Mouse (Mus musculus): ENCODE measurements around the gene E2f1. TPM values are rescaled to one million over a fixed set of nuclear protein-coding genes. Genes with fewer than 3 reads are reported as not detected.

Gene E2f1
- polyA plus RNA-seq, 1 experiment from 2014 or later, result 7.2 TPM

- no peak for DNase-seq (ENCODE audit: low spot score)
- no peaks in the 10 kb centered on the region for H3K9me3 ChIP-seq (replicated peaks; ENCODE audit: control insufficient read depth, low read length)
- H3K27me3 ChIP-seq (ENCODE audit: control insufficient read depth, insufficient read depth, low read length), result no peaks in the 10 kb centered on the region
- WGBS, result 37% methylated on average over 7 of the region's 7 CpGs
- no peak overlapping the region for H3K27ac ChIP-seq (replicated peaks; ENCODE audit: low read depth, low read length)
- H3K4me1 ChIP-seq (ENCODE audit: control insufficient read depth, insufficient read depth, low read length), result no peaks in the 10 kb centered on the region
- H3K4me3 ChIP-seq (ENCODE audit: low read depth, low read length), result peak overlapping the region; percentile 18
- peak overlapping the region; percentile 39 for H3K4me2 ChIP-seq (ENCODE audit: low read depth, low read length)
- H3K36me3 ChIP-seq (replicated peaks; ENCODE audit: control insufficient read depth, insufficient read depth, low read depth, low read length), result no peaks in the 10 kb centered on the region
- ATAC-seq (replicated peaks; ENCODE audit: insufficient number of reproducible peaks, low FRiP score, low TSS enrichment, low read depth), result no peak
- no peak overlapping the region for H3K9ac ChIP-seq (replicated peaks; ENCODE audit: low read length)
Measured at GRCm38 (mm10) chr2:154604156-154604555, 34.5 kb upstream of the E2f1 start.

- DNase-seq (ENCODE audit: low spot score) (peak; percentile 97), ATAC-seq (replicated peaks; ENCODE audit: insufficient number of reproducible peaks, low FRiP score, low TSS enrichment, low read depth) (peak; percentile 100)
- Histone ChIP-seq H3K4me3 (ENCODE audit: low read depth, low read length) (peak within 1 kb of the TSS; percentile 70), H3K9ac (replicated peaks; ENCODE audit: low read length) (peak within 1 kb of the TSS; percentile 75), H3K4me2 (ENCODE audit: low read depth, low read length) (peak within 1 kb of the TSS; percentile 68), H3K9me3 (replicated peaks; ENCODE audit: control insufficient read depth, low read length) (no peaks in the 10 kb centered on the region), H3K36me3 (replicated peaks; ENCODE audit: control insufficient read depth, insufficient read depth, low read depth, low read length) (no peaks in the 10 kb centered on the region), H3K27me3 (ENCODE audit: control insufficient read depth, insufficient read depth, low read length) (no peaks in the 10 kb centered on the region), H3K4me1 (ENCODE audit: control insufficient read depth, insufficient read depth, low read length) (no peaks in the 10 kb centered on the region), H3K27ac (replicated peaks; ENCODE audit: low read depth, low read length) (no peak within 1 kb of the TSS)
- WGBS, result under 1% methylated on average over 13 of the region's 13 CpGs
Measured at GRCm38 (mm10) chr2:154603638-154604153, 34.0 kb upstream of the E2f1 start, which contains the start of gene Pxmp4. Gene Pxmp4 (minus strand): TSS chr2:154603708.

- Histone ChIP-seq H3K4me2 (ENCODE audit: low read depth, low read length) (peak overlapping the region; percentile 68), H3K4me3 (ENCODE audit: low read depth, low read length) (peak overlapping the region; percentile 70), H3K36me3 (replicated peaks; ENCODE audit: control insufficient read depth, insufficient read depth, low read depth, low read length) (no peaks in the 10 kb centered on the region), H3K4me1 (ENCODE audit: control insufficient read depth, insufficient read depth, low read length) (no peaks in the 10 kb centered on the region), H3K27ac (replicated peaks; ENCODE audit: low read depth, low read length) (no peak overlapping the region), H3K27me3 (ENCODE audit: control insufficient read depth, insufficient read depth, low read length) (no peaks in the 10 kb centered on the region), H3K9me3 (replicated peaks; ENCODE audit: control insufficient read depth, low read length) (no peaks in the 10 kb centered on the region), H3K9ac (replicated peaks; ENCODE audit: low read length) (peak overlapping the region; percentile 75)
- 23% methylated on average over 22 of the region's 22 CpGs for WGBS
- DNase-seq (ENCODE audit: low spot score) (no peak), ATAC-seq (replicated peaks; ENCODE audit: insufficient number of reproducible peaks, low FRiP score, low TSS enrichment, low read depth) (no peak)
Measured at GRCm38 (mm10) chr2:154603007-154603637, 33.4 kb upstream of the E2f1 start.

- ATAC-seq (replicated peaks; ENCODE audit: insufficient number of reproducible peaks, low FRiP score, low TSS enrichment, low read depth) (no peak), DNase-seq (ENCODE audit: low spot score) (no peak)
- no peaks in the 10 kb centered on the region for H3K27me3 ChIP-seq (ENCODE audit: control insufficient read depth, insufficient read depth, low read length)
- no peak overlapping the region for H3K4me2 ChIP-seq (ENCODE audit: low read depth, low read length)
- no peak overlapping the region for H3K27ac ChIP-seq (replicated peaks; ENCODE audit: low read depth, low read length)
- H3K9ac ChIP-seq (replicated peaks; ENCODE audit: low read length), result no peak overlapping the region
- H3K4me3 ChIP-seq (ENCODE audit: low read depth, low read length), result no peak overlapping the region
- no peaks in the 10 kb centered on the region for H3K9me3 ChIP-seq (replicated peaks; ENCODE audit: control insufficient read depth, low read length)
- no peaks in the 10 kb centered on the region for H3K36me3 ChIP-seq (replicated peaks; ENCODE audit: control insufficient read depth, insufficient read depth, low read depth, low read length)
- 81% methylated on average over 3 of the region's 3 CpGs for WGBS
- H3K4me1 ChIP-seq (ENCODE audit: control insufficient read depth, insufficient read depth, low read length), result no peaks in the 10 kb centered on the region
Measured at GRCm38 (mm10) chr2:154601324-154601723, 31.6 kb upstream of the E2f1 start.

- WGBS, result 72% methylated on average over 6 of the region's 6 CpGs
- Histone ChIP-seq H3K27ac (replicated peaks; ENCODE audit: low read depth, low read length) (no peak overlapping the region), H3K36me3 (replicated peaks; ENCODE audit: control insufficient read depth, insufficient read depth, low read depth, low read length) (no peaks in the 10 kb centered on the region), H3K9ac (replicated peaks; ENCODE audit: low read length) (no peak overlapping the region), H3K4me1 (ENCODE audit: control insufficient read depth, insufficient read depth, low read length) (no peaks in the 10 kb centered on the region), H3K4me2 (ENCODE audit: low read depth, low read length) (no peak overlapping the region), H3K9me3 (replicated peaks; ENCODE audit: control insufficient read depth, low read length) (no peaks in the 10 kb centered on the region), H3K4me3 (ENCODE audit: low read depth, low read length) (no peak overlapping the region), H3K27me3 (ENCODE audit: control insufficient read depth, insufficient read depth, low read length) (no peaks in the 10 kb centered on the region)
- ATAC-seq (replicated peaks; ENCODE audit: insufficient number of reproducible peaks, low FRiP score, low TSS enrichment, low read depth) (no peak), DNase-seq (ENCODE audit: low spot score) (no peak)
Measured at GRCm38 (mm10) chr2:154600586-154600985, 30.9 kb upstream of the E2f1 start.

GRCm38 (mm10) chr2:154597399-154597798, 27.7 kb upstream of the E2f1 start:
- Histone ChIP-seq H3K27ac (replicated peaks; ENCODE audit: low read depth, low read length) (no peak overlapping the region), H3K4me3 (ENCODE audit: low read depth, low read length) (no peak overlapping the region), H3K9me3 (replicated peaks; ENCODE audit: control insufficient read depth, low read length) (no peaks in the 10 kb centered on the region), H3K9ac (replicated peaks; ENCODE audit: low read length) (no peak overlapping the region), H3K27me3 (ENCODE audit: control insufficient read depth, insufficient read depth, low read length) (no peaks in the 10 kb centered on the region), H3K4me2 (ENCODE audit: low read depth, low read length) (no peak overlapping the region), H3K36me3 (replicated peaks; ENCODE audit: control insufficient read depth, insufficient read depth, low read depth, low read length) (no peaks in the 10 kb centered on the region), H3K4me1 (ENCODE audit: control insufficient read depth, insufficient read depth, low read length) (no peaks in the 10 kb centered on the region)
- no peak for DNase-seq (ENCODE audit: low spot score)
- ATAC-seq (replicated peaks; ENCODE audit: insufficient number of reproducible peaks, low FRiP score, low TSS enrichment, low read depth), result no peak
- 84% methylated on average over 3 of the region's 3 CpGs for WGBS

- no peak overlapping the region for H3K4me2 ChIP-seq (ENCODE audit: low read depth, low read length)
- no peaks in the 10 kb centered on the region for H3K36me3 ChIP-seq (replicated peaks; ENCODE audit: control insufficient read depth, insufficient read depth, low read depth, low read length)
Measured at GRCm38 (mm10) chr2:154595775-154596174, 26.1 kb upstream of the E2f1 start.

GRCm38 (mm10) chr2:154593025-154593424, 23.3 kb upstream of the E2f1 start:
- no peak overlapping the region for H3K4me3 ChIP-seq (ENCODE audit: low read depth, low read length)
- H3K27ac ChIP-seq (replicated peaks; ENCODE audit: low read depth, low read length), result no peak overlapping the region
- H3K9me3 ChIP-seq (replicated peaks; ENCODE audit: control insufficient read depth, low read length), result no peaks in the 10 kb centered on the region
- ATAC-seq (replicated peaks; ENCODE audit: insufficient number of reproducible peaks, low FRiP score, low TSS enrichment, low read depth), result no peak
- 44% methylated on average over 3 of the region's 3 CpGs for WGBS
- H3K4me1 ChIP-seq (ENCODE audit: control insufficient read depth, insufficient read depth, low read length), result no peaks in the 10 kb centered on the region
- DNase-seq (ENCODE audit: low spot score), result peak; percentile 39
- no peaks in the 10 kb centered on the region for H3K36me3 ChIP-seq (replicated peaks; ENCODE audit: control insufficient read depth, insufficient read depth, low read depth, low read length)
- H3K27me3 ChIP-seq (ENCODE audit: control insufficient read depth, insufficient read depth, low read length), result no peaks in the 10 kb centered on the region
- no peak overlapping the region for H3K4me2 ChIP-seq (ENCODE audit: low read depth, low read length)
- no peak overlapping the region for H3K9ac ChIP-seq (replicated peaks; ENCODE audit: low read length)

More at GRCm38 (mm10) chr2:154595775-154596174, 26.1 kb upstream of the E2f1 start:
- Histone ChIP-seq H3K9me3 (replicated peaks; ENCODE audit: control insufficient read depth, low read length) (no peaks in the 10 kb centered on the region), H3K9ac (replicated peaks; ENCODE audit: low read length) (no peak overlapping the region), H3K27me3 (ENCODE audit: control insufficient read depth, insufficient read depth, low read length) (no peaks in the 10 kb centered on the region), H3K4me3 (ENCODE audit: low read depth, low read length) (no peak overlapping the region), H3K4me1 (ENCODE audit: control insufficient read depth, insufficient read depth, low read length) (no peaks in the 10 kb centered on the region), H3K27ac (replicated peaks; ENCODE audit: low read depth, low read length) (no peak overlapping the region)
- no peak for DNase-seq (ENCODE audit: low spot score)
- ATAC-seq (replicated peaks; ENCODE audit: insufficient number of reproducible peaks, low FRiP score, low TSS enrichment, low read depth), result no peak
- WGBS, result 83% methylated on average over 5 of the region's 5 CpGs
